Mouse (Mus musculus) naive thymus-derived CD4-positive, alpha-beta T cell, adult 5 months (primary cell): ENCODE data around the gene Mettl4. TPM values are rescaled to one million over a fixed set of nuclear protein-coding genes. Genes with fewer than 3 reads are reported as not detected.

Experiments used
- polyA plus RNA-seq: library from polyadenylated mRNA; unstranded; fragments of 100-300 nt; shearing (Covaris generic); gene quantifications from one replicate; pipeline ENCODE4 v1.2.1, GENCODE M21; 2017

Mettl4 gene
- polyA plus RNA-seq: 16.8 TPM

DNA sequence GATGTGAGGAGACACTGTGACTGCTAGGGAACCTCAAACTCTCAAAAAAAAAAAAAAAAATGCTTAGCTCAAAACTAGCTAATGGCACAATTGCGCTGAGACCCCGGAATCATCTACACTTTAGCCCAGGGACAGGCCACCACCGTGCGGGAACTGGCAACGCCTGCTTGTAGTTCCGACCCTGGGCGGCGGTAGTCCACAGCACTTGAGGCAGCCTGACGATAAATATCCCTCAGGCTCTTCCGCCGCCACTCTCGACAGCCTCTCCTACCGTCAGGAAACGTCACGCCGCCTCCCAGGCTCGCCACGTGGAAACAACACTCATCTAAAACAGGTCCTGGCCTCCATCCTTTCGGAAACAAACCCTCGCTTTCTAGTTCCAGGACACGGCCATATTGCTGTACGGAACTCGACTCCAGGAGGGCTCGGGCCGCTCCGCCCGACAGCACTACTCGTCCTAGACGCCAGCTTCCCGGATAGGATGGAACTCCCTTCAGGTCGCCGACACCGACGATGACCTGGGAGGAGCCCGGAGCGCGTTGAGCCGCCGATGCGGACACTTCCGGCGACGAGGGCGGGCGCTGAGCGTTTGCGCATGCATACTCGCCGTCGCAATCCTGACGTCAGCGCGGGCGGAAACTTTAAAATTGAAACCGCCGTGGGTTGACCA, at the start of gene Mettl4:
Gene Mettl4 (minus strand): TSS at position 554 of the 670 bp plus-strand sequence.

